Mouse (Mus musculus) thymus, adult 18-20 months (tissue): ENCODE results near the gene Olfr98.
"Not testable (repeated sequence)": the region's sequence is repeated elsewhere in the genome, so short reads cannot be mapped to it uniquely, and the experiment has no call there.

Experiments
- DNase-seq, 2 experiments: peaks; one replicate each; pipeline ENCODE4 v3.0.0; 2022; ENCODE audit warnings: mixed read lengths in 2 of 2

The Olfr98 gene

DNA sequence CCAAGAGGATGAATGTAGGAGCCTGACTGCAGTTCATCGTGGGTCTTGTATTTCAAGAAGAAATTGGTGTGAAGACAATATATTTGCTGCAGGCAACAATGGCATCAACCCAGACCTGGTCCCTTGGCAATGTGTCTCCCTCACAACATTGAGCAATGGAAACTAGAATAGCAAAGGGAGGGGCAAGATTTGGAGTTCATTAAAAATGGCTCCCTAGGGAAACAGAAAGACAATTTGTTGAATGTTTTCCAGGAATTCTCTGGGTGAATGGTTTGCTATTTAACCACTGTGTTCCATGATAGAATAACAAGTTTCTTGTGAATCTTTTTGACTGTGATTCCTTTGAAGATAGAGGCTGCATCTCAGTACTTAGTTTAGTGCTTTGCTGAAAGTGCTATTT, at the start of gene Olfr98:
Gene Olfr98 (minus strand): TSS at position 124 of the 400 bp plus-strand sequence.
- no peak for DNase-seq

DNA sequence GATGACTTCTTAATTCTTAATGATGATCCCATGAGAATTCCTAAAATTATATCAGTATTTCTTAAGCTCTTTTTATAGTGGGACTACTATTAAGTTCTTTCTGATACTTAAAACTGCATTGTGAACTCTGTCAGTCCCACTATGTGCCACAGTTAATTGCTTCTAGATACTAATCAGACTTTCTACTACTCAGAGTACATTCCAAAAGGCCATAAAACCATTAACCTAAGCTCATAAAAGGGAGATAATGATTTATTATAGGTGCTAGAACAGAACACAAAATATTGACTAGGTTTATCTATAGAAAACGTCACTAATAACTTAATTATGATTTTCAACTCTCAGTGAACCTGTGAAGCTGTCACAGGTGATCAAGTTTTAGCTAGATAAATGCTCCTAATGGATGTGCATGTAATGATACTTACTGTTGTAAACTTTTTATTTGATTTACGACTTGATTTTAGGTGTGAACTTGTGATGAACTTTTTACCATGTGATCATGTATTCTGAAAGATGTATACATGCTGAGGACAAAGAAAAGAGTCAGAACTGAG, 46.7 kb upstream of the Olfr98 start:
- DNase-seq: no peak

DNA sequence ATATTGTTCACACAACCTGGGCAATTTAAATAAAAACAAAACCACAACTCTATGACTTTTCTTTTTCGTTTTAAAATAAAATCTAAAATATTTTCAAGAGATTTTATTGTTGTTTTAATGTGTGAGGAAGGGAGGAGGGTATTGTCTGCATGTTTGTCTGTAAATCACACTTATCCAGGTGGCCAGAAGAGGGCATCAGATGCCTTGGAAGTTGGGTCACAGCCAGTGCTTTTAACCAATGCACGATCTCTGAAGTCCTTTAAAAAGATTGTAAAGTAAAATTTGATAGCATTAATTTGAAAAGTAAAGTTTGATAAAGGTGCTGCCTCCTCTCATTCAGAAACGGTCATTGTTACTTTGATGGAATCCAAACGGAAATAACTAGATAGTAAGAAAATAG, 44.9 kb upstream of the Olfr98 start:
- DNase-seq: no peak

DNA sequence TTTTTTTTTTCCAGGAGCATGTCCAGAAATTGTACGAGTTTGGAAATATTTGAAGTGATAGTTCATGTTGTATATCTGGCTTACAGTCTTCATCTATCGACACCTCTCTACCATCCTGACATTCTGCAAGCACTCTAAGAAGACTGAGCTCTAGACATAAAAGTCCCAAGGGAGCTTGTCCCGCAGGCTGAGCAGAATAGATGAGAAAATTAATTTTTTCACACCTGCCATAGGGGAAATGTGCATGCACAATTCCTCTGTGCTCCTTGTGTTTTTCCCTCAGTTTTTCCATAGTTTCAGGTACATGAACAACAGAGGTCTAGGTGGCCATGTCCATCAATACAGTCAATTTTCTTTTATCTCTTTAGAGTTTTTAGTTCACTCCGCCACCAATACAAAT, 40.7 kb upstream of the Olfr98 start, which contains the start of gene Olfr101:
Gene Olfr101 (minus strand): TSS at position 101 of the 400 bp plus-strand sequence.
- DNase-seq: no peak

DNA sequence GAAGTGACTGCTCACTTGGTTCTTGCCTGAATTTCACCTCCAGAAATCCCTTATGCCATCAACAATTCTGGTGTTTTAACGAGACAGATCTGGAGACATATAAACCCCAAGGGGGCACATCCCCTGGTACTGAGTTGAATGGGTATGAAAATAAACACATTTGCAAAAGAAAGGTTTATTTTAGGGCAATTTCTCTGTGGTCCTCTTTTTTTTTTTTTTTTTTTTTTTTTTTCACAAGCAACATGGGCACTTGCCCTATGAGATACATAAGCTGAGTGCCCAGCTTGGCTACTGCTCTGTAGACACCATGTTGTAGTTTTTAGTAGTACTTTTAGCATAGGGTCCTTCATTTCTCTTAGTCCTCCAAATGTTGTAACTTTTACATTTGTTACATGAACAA, 19.8 kb upstream of the Olfr98 start, which contains the start of gene Olfr99:
Gene Olfr99 (minus strand): TSS at position 101 of the 400 bp plus-strand sequence.
- DNase-seq: no peak

DNA sequence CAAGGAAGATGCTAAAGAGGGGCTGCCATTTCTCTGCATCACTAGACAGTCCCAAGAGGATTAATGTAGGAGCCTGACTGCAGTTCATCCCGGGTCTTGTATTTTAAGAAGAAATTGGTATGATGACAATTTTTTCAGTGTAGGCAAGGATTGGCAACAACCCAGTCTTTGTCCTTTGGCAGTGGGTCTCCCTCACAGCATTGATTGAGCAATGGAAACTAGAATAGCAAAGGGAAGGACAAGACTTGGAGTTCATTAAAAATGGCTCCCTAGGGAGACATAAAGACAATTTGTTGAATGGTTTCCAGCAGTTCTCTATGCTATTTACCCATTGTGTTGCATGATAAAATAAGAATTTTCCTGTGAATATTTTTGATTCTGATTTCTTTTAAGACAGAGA, 16.8 kb upstream of the Olfr98 start:
- DNase-seq: no peak

DNA sequence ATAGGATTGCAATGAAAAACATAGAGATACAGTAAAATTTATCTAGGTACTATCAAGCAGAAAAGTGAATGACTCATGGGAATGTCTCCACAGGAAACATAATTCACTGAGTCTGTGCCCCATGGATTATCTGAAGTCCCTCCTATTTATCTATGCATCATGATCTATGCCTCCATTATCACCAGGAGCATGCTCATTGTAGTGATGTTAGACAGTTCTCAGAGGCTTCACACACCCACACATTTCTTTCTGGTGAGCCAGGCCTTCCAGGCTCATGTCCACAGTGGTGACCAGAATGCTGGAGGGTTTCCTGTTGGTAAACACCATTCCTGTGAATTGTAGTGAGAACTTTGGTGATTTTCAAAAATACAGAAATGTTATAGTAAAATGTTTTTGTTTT, 13.0 kb upstream of the Olfr98 start:
- DNase-seq: no peak

DNA sequence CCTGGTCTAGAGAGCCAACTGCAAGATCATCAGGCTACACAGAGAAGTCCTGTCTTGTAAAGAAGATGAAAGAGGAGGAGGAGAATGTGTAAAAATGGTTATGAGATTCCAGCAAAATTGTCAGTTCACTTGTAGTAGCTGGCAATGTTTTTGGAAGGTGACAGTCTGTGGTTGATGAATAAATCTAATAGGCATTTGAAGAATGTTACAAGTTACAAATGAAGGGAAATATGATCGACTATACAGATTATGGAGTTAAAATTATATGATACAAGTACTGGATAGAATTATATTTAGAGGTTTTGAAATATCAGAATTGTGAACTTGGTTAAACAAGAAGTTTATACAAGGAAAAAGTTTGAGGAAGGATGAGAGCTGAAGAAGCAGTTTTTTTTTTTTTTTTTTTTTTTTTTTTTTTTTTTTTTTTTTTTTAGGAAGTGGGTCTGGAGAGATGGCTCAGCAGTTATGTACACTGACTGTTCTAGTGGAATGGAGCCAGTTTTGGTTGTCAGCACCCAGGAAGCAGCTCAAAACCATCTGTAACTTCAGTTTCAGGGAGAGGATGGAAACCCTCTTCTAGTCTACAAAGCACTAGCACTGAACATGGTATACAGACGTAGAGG, 12.2 kb upstream of the Olfr98 start:
- DNase-seq: no peak

DNA sequence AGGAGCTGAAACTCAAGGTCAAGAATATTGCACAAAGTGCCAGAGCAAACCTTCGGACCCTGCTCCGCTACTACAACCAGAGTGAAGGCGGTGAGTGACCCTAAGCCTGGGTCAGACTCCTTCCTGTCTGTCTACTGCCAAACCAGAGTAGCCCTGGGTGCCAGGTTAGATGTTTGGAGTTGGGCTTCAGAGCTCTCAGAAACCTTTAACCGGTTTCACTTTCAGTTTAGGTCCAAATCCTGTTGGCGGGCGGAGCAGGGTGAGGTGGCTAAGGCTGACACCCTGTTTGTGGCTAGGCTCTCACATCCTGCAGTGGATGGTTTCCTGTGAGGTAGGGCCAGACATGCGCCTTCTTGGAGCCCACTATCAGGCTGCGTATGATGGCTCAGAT, 7.1 kb upstream of the Olfr98 start:
- peak; percentile 58 to 71 for DNase-seq

DNA sequence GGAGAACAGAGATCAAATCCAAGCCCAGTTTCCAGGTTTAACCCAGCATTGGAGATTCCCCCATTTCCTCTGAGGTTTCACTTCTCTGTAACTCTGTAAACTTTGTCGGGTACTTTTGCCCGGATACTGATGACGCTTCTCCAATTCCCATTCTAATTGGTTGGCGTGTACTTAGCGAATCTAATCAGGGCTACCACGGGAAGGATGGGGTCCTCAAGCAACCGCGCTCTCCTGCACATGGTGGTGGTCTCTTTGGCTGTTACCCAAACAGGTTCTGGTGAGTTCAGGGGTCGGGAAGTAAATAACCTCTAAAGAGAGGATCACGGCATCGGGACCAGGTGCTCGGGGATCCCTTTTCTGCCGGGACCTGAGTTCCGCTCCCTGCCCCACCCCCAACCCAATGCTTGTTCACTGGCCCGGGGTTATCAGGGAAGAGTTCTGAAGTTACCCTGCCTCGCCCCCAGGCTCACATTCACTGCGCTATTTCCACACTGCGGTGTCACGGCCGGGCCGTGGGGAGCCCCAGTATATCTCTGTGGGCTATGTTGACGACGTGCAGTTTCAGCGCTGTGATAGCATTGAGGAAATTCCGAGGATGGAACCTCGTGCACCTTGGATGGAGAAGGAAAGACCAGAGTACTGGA, 6.6 kb upstream of the Olfr98 start, which contains the start of gene H2-M3:
Gene H2-M3 (plus strand): TSS at position 163 of the 644 bp plus-strand sequence.
- DNase-seq: peak; percentile 74 to 90

DNA sequence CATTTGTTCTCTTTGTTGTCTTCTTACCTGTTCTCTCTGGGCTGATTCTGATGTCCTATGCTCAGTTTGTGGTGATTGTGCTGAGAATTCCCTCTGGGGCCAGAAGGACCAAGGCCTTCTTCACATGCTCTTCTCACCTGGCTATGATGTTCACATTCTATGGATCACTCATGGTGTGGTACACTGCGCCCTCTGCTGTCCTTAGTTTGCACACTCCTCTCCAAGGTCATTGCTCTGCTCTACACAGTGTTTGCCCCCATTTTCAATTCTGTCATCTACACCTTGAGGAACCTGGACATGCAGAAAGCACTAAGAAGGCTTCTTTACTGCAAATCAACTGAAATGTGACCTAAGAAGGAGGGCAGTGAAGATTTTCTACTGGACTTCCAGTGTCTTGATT, 13.0 kb downstream of the Olfr98 start:
- no peak for DNase-seq

DNA sequence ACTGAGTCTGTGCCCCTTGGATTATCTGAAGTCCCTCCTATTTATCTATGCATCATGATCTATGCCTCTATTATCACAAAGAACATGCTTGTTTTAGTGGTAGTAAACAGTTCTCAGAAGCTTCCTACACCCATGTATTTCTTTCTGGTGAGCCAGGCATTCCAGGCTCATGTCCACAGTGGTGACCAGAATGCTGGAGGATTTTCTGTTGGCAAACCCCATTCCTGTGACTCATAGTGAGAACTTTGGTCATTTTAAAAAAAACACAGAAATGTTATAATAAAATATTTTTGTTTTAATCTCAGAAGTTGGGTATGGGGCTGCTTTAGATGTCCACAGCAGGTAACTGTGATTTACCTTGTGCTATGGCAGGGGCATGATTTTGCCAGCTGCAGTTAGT, 14.1 kb downstream of the Olfr98 start:
- DNase-seq: no peak

DNA sequence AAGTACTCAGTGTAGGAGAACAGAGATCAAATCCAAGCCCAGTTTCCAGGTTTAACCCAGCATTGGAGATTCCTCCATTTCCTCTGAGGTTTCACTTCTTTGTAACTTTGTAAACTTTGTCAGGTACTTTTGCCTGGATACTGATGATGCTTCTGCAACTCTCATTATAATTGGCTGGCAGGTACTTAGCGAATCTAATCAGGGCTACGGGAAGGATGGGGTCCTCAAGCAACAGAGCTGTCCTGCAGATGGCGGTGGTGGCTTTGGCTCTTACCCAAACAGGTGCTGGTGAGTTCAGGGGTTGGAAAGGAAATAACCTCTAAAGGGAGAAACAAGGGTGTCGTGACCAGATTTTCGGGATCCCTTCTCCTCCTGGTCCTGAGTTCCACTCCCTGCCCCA, 16.8 kb downstream of the Olfr98 start:
- DNase-seq: peak; percentile 32 to 64

DNA sequence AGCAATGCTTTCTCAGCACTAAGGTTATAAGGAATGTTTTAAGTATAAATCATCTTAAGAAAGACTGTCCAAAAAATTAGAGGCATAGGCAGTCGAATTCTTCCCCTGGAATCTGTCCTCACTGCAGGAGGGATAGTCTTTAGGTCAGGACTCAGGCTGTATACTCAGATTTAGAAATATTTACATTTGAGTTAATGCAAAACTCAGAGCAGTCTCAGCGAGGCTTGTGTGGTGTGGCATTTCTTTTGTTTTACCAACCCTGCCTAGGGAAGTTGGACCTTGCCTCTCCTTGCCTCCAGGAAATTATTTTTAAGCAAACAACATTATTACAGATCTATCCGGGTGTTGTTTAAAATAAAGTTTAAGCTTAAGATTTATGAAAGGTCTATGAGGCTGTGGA, 21.4 kb downstream of the Olfr98 start:
- DNase-seq: no peak

DNA sequence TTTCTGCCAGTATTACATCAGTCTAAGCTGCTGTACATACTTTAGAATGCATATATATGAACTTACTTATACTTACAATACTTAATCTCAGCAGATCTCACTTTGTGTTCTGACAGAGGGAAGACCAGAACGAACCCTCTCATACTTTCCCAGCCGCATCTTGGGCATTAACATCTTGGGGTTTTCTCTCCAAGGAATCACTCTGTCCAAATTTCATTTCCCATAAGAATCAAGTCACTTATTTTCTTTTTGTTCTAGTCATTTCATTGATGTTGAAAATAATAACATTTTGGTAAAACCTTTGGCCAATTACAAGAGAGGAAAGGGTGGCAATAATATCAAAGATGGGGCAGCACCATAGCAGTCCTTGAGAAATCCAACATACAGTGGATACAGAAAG, 26.3 kb downstream of the Olfr98 start, which contains the start of gene Olfr97:
Gene Olfr97 (minus strand): TSS at position 101 of the 400 bp plus-strand sequence.
- not testable (repeated sequence) for DNase-seq

DNA sequence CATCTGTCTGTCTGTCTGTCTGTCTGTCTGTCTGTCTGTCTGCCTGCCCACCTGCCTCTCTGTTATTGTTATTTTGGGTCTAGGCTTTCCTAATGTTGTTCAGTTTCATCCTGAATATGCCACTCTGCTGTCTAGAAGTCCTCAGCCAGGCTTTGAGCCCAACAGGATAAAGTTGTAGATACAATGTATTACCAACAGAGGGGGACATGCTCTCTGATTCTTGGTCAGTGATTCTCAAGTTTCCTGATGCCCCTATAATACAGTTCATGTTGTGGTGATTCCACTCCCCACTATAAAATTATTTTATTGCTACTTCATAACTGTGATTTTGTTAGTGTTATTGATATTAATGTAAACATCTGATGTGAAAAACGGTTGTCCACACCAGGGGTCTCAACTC, 41.7 kb downstream of the Olfr98 start:
- no peak for DNase-seq

DNA sequence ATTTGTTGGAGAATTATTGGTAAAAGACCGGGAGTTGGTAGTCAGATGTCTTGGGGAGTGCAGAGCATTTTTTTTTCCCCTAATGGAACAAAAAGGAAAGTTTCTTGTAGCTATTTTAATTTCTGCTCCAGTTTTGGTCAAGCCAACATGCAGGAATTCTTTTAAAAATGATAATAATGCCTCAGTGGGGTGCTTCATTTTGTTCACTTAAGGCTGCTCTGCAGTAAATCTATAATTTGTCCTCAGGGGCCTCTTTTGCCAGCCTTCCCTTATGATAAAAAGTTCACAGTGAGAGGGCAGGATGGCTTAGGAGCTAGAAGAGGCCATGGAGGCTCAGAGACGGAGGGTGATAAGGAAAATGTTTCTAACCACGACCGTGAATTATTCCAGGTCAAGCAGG, 43.7 kb downstream of the Olfr98 start, which contains the start of gene Olfr96:
Gene Olfr96 (plus strand): TSS at position 301 of the 400 bp plus-strand sequence.
- no peak for DNase-seq

DNA sequence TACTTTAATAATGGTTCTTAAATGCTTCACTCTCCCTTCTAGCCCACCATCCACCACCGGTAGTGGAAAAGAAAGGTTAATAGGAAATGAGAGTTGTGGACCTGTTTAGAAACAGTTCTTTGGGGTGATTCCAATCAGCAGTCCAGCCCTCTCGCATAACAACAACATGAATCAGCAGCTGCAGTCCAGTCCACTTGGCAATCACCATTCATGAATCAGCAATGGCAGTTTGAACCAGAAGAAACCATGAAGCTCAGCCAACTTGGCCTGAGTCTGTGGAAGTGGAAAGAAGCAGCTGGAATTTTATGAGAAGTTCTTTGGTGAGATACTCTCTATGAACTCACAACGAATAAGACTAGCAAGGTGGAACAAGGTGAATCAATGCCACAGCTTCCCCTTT, 45.1 kb downstream of the Olfr98 start:
- no peak for DNase-seq

DNA sequence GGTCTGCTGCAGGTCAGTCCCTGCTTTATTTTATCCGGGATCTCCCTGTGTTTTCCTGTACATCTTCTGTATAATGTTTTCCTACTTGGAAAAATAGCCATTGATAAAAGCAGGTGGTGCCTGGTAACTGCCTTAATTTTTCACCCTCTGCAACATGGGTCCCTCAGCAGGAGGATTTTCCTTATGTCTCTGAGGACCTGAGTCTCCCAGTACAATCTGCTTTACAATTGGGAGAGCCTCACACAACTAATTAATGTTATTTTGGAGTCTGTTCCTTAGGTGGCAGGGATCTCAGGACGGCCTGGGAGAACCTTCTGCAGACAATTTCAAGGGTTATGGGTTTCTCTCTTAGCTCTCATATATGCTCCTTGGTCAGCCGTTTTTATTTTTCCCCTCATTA, 50.5 kb downstream of the Olfr98 start, which contains the start of gene Olfr95:
Gene Olfr95 (minus strand): TSS at position 101 of the 400 bp plus-strand sequence.
- no peak for DNase-seq
